Mouse (Mus musculus): ENCODE measurements around the gene Kiz. TPM values are rescaled to one million over a fixed set of nuclear protein-coding genes. Genes with fewer than 3 reads are reported as not detected.

The Kiz gene
- polyA plus RNA-seq, 1 experiment from 2014 or later, result 34.3 TPM

DNA sequence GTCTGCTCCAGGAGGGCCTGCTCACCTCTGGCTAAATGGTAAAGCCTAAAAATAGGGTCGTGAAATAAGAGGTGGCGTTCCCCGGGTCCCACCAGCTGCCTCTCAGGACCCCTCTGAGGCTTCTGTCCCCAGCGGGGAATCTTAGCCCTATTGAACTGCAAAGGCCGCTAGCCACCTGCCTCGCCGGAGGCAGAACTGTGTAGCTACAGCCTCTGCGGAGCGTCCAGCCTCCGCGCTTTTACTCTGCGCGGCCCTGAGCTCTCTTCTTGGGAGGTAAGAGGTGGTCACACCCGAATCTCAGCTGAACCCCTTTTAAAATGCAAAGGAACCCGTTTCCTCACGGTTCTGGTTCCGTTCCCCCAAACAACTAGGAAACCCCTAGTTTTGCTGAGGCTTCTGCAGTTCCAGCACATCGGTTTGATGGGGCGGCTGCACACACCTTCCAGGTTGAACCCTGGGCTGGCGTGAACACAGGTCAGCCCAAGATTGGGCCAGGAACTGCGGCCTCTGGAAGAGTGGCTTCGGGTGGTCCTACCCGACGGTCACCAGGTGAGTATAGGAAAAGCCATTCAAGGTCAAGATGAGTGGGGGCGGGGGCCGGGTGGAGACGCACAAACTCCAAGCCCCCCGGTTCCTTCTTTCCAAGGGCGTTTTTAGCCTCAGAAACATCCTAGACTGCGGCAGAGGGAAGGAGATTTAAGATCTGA is 16.9 kb upstream of the Kiz start:
- Histone ChIP-seq H3K9ac (replicated peaks; ENCODE audit: low read length) (peak overlapping the region; percentile 57), H3K4me3 (replicated peaks; ENCODE audit: low read depth, low read length) (peak overlapping the region; percentile 25), H3K36me3 (ENCODE audit: control insufficient read depth, insufficient read depth, low read length) (no peaks in the 10 kb centered on the region), H3K4me1 (ENCODE audit: control insufficient read depth, insufficient read depth, low read length) (0 out of 2 replicates have a peak, but pooled peaks cover 7% of the 10 kb centered on the region), H3K27ac (replicated peaks; ENCODE audit: low read depth, low read length) (peak overlapping the region; percentile 83), H3K27me3 (ENCODE audit: control insufficient read depth, insufficient read depth, low read length) (peaks cover 80% of the 10 kb centered on the region), H3K4me2 (ENCODE audit: low read length) (peak overlapping the region; percentile 50), H3K9me3 (ENCODE audit: control insufficient read depth, low read length) (no peaks in the 10 kb centered on the region)
- DNase-seq (peak; percentile 60), ATAC-seq (ENCODE audit: low FRiP score, low TSS enrichment) (no peak)
- WGBS, result 1% methylated on average over 30 of the region's 30 CpGs

DNA sequence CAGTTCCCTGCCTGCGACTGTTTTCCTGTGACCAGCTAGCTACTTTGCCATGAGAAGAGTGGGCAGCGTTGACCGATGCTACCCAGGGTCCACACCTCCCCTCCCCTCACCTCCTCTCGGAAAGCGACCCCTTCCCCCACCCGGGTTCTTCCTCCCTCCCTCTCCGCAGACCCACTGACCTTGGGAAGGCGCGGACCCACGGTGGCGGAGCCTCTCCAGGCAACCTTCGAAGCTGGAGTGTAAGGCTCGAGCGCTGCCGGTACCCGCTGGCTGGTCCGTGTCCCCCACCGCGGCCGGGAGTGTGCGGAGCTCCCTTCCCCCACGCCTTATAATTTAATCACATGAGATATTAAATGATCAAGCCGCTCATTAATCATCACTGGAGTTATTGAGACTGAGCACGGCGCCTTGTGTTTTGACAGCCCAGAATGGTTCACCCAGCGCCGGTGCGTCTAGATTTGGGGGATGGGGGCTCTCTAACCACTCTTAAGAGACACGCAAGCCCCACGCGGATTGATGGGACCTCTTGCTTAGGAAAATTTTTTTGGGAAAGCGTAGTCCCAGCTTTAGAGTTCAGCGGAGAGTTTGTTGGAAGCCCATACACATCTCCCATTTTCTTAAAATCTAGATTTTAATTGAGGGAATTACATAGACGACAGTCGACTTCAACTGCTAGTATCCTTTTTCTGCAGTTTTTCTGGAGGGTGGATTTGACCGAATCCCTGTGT is 16.2 kb upstream of the Kiz start:
- Histone ChIP-seq H3K36me3 (ENCODE audit: control insufficient read depth, insufficient read depth, low read length) (no peaks in the 10 kb centered on the region), H3K4me3 (replicated peaks; ENCODE audit: low read depth, low read length) (peak overlapping the region; percentile 25), H3K9me3 (ENCODE audit: control insufficient read depth, low read length) (no peaks in the 10 kb centered on the region), H3K4me1 (ENCODE audit: control insufficient read depth, insufficient read depth, low read length) (0 out of 2 replicates have a peak, but pooled peaks cover 6% of the 10 kb centered on the region), H3K27me3 (ENCODE audit: control insufficient read depth, insufficient read depth, low read length) (peaks cover 79% of the 10 kb centered on the region), H3K27ac (replicated peaks; ENCODE audit: low read depth, low read length) (peak overlapping the region; percentile 83), H3K4me2 (ENCODE audit: low read length) (peak overlapping the region; percentile 50), H3K9ac (replicated peaks; ENCODE audit: low read length) (peak overlapping the region; percentile 57; the same call in 1 of the 2 replicates)
- DNase-seq (peak; percentile 58), ATAC-seq (ENCODE audit: low FRiP score, low TSS enrichment) (no peak)
- WGBS, result 1% methylated on average over 36 of the region's 36 CpGs

DNA sequence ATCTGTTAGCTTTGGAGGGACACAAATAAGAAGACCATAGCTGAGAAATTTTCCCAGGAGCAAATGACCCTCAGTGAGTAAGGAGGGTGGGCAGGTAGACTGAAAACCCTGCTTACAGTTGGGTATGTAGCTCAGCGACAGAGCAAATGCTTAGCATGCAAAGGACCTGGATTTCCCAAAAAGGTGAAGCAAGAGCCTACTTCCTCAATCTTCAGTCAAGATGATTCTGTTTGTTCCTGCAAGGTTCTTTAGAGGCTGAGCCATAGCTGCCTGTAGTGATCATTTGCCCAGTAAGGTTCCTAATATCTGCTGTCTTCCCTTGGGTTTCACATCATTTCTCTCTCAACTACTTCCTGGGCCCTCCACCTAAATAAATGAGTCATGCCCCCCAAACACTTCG is 7.8 kb upstream of the Kiz start:
- Histone ChIP-seq H3K27me3 (ENCODE audit: control insufficient read depth, insufficient read depth, low read length) (peaks cover 10% of the 10 kb centered on the region), H3K4me1 (ENCODE audit: control insufficient read depth, insufficient read depth, low read length) (no peaks in the 10 kb centered on the region)
- 88% methylated on average over 2 of the region's 2 CpGs for whole genome bisulfite sequencing

DNA sequence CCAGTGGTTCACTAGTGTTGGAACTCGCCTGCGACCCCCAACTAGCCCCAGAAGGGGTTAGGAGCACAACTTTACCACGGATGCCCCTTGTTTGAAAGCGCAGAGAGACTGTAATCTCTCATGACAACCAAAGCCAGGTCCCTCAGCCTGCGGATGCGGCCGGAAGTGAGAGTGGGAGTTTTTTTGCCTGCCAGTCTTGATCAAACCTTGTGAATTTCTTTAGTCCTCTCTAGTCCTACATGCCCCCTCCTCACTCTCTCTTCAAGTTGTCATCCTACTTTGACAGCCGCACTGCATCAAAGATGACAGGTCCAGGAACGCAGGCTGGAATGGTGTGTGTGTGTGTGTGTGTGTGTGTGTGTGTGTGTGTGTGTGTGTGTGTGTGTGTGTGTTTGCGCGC is 456 bp downstream of the Kiz start:
- H3K4me1 ChIP-seq (ENCODE audit: control insufficient read depth, insufficient read depth, low read length), result peaks cover 6% of the 10 kb centered on the region; the same call in 1 of the 2 replicates
- no peaks in the 10 kb centered on the region for H3K36me3 ChIP-seq (ENCODE audit: control insufficient read depth, insufficient read depth, low read length)
- peak overlapping the region; percentile 79 for H3K9ac ChIP-seq (replicated peaks; ENCODE audit: low read length)
- H3K9me3 ChIP-seq (ENCODE audit: control insufficient read depth, low read length), result no peaks in the 10 kb centered on the region
- H3K4me2 ChIP-seq (ENCODE audit: low read length), result peak overlapping the region; percentile 85
- H3K27ac ChIP-seq (replicated peaks; ENCODE audit: low read depth, low read length), result peak overlapping the region; percentile 83
- 3% methylated on average over 11 of the region's 11 CpGs for WGBS
- H3K4me3 ChIP-seq (replicated peaks; ENCODE audit: low read depth, low read length), result peak overlapping the region; percentile 75
- H3K27me3 ChIP-seq (ENCODE audit: control insufficient read depth, insufficient read depth, low read length), result no peaks in the 10 kb centered on the region
- no peak for ATAC-seq (ENCODE audit: low FRiP score, low TSS enrichment)
- DNase-seq, result peak; percentile 72

More for the DNA sequence above, 7.8 kb upstream of the Kiz start:
- no peaks in the 10 kb centered on the region for H3K9me3 ChIP-seq (ENCODE audit: control insufficient read depth, low read length)
- H3K9ac ChIP-seq (replicated peaks; ENCODE audit: low read length), result no peak overlapping the region
- no peak for DNase-seq
- H3K27ac ChIP-seq (replicated peaks; ENCODE audit: low read depth, low read length), result no peak overlapping the region
- H3K4me3 ChIP-seq (replicated peaks; ENCODE audit: low read depth, low read length), result no peak overlapping the region
- H3K36me3 ChIP-seq (ENCODE audit: control insufficient read depth, insufficient read depth, low read length), result no peaks in the 10 kb centered on the region
- no peak overlapping the region for H3K4me2 ChIP-seq (ENCODE audit: low read length)
- no peak for ATAC-seq (ENCODE audit: low FRiP score, low TSS enrichment)

DNA sequence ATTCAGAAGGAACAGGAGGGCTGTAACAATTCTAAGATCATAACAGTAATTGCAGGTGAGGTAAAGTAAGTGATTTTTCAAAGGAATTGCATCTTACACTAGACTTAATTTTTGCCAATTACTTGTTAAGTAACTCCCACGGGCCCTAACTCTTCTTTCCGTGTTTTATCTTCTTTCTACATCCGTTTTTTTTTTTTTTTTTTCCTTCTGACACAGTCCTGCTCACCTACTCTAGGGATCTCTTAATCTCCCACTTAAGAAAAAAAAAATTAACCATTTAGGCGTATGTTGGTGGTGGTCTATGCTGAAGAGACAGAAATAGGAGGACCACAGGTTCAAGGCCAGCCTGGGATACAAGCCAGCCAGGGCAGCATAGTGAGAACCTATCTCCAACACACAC is 1.2 kb downstream of the Kiz start:
- Histone ChIP-seq H3K4me1 (ENCODE audit: control insufficient read depth, insufficient read depth, low read length) (peaks cover 6% of the 10 kb centered on the region; the same call in 1 of the 2 replicates), H3K4me3 (replicated peaks; ENCODE audit: low read depth, low read length) (no peak overlapping the region), H3K27me3 (ENCODE audit: control insufficient read depth, insufficient read depth, low read length) (no peaks in the 10 kb centered on the region), H3K9me3 (ENCODE audit: control insufficient read depth, low read length) (no peaks in the 10 kb centered on the region), H3K9ac (replicated peaks; ENCODE audit: low read length) (no peak overlapping the region), H3K4me2 (ENCODE audit: low read length) (peak overlapping the region; percentile 85; the same call in 1 of the 2 replicates), H3K36me3 (ENCODE audit: control insufficient read depth, insufficient read depth, low read length) (no peaks in the 10 kb centered on the region), H3K27ac (replicated peaks; ENCODE audit: low read depth, low read length) (no peak overlapping the region)
- DNase-seq (no peak), ATAC-seq (ENCODE audit: low FRiP score, low TSS enrichment) (no peak)
- 57% methylated on average over 4 of the region's 4 CpGs for WGBS

DNA sequence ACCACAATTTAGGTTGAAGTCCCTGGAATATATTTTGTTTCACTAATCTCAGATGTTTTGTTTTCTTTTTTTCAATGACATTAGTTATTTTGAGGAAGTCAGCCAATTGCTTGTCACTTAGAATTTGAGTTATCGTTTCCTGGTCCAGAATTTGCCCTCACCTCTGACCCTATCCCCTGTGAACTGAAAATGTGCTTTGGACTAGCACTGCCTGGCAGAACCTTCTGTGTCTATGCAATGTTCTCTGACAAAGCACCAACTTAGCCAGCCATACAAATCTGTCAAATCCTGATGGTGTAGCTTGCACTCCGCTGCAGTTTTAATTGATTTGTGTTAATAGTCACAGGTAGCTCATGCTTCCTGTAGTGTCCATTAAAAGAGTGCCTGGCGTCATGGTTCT is 10.1 kb downstream of the Kiz start:
- 88% methylated on average over 3 of the region's 3 CpGs for WGBS
- no peaks in the 10 kb centered on the region for H3K4me1 ChIP-seq (ENCODE audit: control insufficient read depth, insufficient read depth, low read length)
- H3K27me3 ChIP-seq (ENCODE audit: control insufficient read depth, insufficient read depth, low read length), result no peaks in the 10 kb centered on the region
- ATAC-seq (ENCODE audit: low FRiP score, low TSS enrichment) (no peak), DNase-seq (no peak)
- H3K4me3 ChIP-seq (replicated peaks; ENCODE audit: low read depth, low read length), result no peak overlapping the region
- H3K27ac ChIP-seq (replicated peaks; ENCODE audit: low read depth, low read length), result no peak overlapping the region
- no peak overlapping the region for H3K4me2 ChIP-seq (ENCODE audit: low read length)
- 0 out of 2 replicates have a peak, but pooled peaks cover 2% of the 10 kb centered on the region for H3K36me3 ChIP-seq (ENCODE audit: control insufficient read depth, insufficient read depth, low read length)
- no peaks in the 10 kb centered on the region for H3K9me3 ChIP-seq (ENCODE audit: control insufficient read depth, low read length)
- no peak overlapping the region for H3K9ac ChIP-seq (replicated peaks; ENCODE audit: low read length)

DNA sequence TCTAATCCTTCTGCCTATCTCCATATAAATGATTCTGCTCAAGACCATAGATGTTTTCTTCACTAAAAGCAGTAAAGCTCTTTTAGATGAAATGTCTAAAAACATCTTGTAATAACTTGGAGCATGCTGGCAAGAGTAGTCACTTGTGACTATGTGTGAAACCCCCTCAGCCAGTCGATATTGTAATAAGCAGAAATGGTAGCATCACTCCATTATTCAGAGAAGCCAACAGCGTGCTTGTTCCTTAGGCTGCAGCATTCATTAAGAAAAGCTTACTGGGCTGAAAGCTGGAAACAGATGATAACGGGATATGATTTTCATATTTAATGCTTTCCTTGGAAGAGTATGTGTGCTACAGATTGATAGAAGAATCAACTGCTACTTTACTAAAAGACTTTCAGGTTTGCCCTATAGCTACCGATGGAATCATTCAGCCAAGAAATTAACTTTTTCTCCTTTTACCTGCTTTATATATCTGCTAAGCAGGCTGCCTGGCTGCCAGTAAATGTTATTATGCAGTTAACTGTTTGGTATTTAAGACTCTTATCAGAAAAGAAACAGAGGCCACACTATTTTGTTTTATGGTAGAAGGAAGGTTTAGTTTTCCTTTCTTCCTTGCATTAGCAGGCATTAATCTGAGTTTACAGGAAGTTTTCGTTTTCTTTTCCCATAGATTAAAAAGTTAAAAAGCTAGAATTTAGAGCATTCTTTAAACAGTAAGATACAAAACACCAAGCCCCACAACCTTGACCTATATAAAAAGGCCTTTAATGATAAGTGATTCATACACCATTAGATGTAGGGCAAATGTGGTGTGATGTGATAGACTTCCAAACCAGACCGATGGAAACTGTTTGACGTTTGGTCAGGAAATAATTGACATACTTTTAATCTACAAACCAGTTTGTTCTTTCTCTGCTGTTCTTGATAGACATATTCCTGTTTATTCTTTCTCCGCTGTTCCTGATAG is 15.9 kb downstream of the Kiz start:
- Histone ChIP-seq H3K27ac (replicated peaks; ENCODE audit: low read depth, low read length) (no peak overlapping the region; the same call in 1 of the 2 replicates), H3K9me3 (ENCODE audit: control insufficient read depth, low read length) (no peaks in the 10 kb centered on the region), H3K4me2 (ENCODE audit: low read length) (no peak overlapping the region), H3K4me3 (replicated peaks; ENCODE audit: low read depth, low read length) (no peak overlapping the region), H3K9ac (replicated peaks; ENCODE audit: low read length) (no peak overlapping the region), H3K4me1 (ENCODE audit: control insufficient read depth, insufficient read depth, low read length) (peaks cover 5% of the 10 kb centered on the region; the same call in 1 of the 2 replicates), H3K27me3 (ENCODE audit: control insufficient read depth, insufficient read depth, low read length) (no peaks in the 10 kb centered on the region), H3K36me3 (ENCODE audit: control insufficient read depth, insufficient read depth, low read length) (no peaks in the 10 kb centered on the region)
- DNase-seq (peak; percentile 63), ATAC-seq (ENCODE audit: low FRiP score, low TSS enrichment) (peak; percentile 60; the same call in 1 of the 2 replicates)
- 69% methylated on average over 8 of the region's 8 CpGs for WGBS

DNA sequence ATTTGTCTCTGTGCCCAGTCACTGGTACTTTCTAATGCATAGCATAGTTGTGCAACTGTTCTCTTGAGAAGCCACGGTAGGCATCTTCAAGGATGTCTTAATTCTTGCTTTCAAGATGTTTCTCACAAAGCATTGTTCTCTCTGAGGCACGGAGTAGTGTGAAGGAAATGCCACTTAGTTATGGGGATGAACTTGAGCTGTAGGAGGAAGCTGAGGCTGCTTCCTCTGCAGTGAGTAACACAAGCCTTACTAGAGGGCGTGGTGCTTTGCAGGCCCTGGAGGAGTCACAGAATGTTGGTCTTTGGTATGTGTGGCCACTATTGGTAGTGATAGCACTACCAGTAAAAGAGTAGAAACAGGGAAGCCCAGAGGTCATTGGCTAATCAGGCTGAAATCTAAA is 17.0 kb downstream of the Kiz start:
- WGBS, result 54% methylated on average over 3 of the region's 3 CpGs
- Histone ChIP-seq H3K27ac (replicated peaks; ENCODE audit: low read depth, low read length) (peak overlapping the region; percentile 37; the same call in 1 of the 2 replicates), H3K9ac (replicated peaks; ENCODE audit: low read length) (no peak overlapping the region), H3K36me3 (ENCODE audit: control insufficient read depth, insufficient read depth, low read length) (no peaks in the 10 kb centered on the region), H3K9me3 (ENCODE audit: control insufficient read depth, low read length) (no peaks in the 10 kb centered on the region), H3K4me1 (ENCODE audit: control insufficient read depth, insufficient read depth, low read length) (peaks cover 5% of the 10 kb centered on the region; the same call in 1 of the 2 replicates), H3K27me3 (ENCODE audit: control insufficient read depth, insufficient read depth, low read length) (no peaks in the 10 kb centered on the region), H3K4me3 (replicated peaks; ENCODE audit: low read depth, low read length) (no peak overlapping the region), H3K4me2 (ENCODE audit: low read length) (no peak overlapping the region)
- DNase-seq (no peak), ATAC-seq (ENCODE audit: low FRiP score, low TSS enrichment) (no peak)

All from midbrain, embryonic 14.5 days (tissue).